Mouse (Mus musculus): ENCODE measurements around the gene Tlx1.

Gene Tlx1

DNA sequence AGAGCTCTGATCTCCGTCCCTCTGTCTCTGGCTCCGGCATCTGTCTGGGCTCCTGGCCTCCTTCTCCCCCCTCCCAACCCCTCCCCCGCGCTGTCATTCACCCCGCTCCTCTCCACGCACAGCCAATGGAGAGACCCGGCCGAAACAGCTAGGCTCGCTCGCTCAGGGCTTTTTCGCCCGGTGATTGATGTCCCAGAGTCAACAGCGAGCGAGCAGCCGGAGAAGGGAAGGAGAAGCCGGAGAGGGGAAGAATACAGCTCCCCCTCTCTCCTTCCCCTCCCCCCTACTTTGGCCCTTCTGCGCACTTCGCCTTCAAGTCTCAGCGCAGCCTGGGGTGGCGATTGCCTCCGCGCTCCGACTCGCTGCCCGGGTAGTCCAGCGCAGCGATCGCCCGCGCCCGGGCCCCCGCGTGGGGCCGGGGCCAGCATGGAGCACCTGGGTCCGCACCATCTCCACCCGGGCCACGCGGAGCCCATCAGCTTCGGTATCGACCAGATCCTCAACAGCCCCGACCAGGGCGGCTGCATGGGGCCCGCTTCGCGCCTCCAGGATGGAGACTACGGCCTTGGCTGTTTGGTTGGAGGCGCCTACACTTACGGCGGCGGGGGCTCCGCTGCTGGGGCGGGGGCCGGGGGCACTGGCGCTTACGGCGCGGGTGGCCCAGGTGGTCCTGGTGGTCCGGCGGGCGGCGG, at the start of gene Tlx1:
TSS of gene Tlx1 (plus strand) at position 191 of the 692 bp plus-strand sequence.
- DNase-seq, result no peak

DNA sequence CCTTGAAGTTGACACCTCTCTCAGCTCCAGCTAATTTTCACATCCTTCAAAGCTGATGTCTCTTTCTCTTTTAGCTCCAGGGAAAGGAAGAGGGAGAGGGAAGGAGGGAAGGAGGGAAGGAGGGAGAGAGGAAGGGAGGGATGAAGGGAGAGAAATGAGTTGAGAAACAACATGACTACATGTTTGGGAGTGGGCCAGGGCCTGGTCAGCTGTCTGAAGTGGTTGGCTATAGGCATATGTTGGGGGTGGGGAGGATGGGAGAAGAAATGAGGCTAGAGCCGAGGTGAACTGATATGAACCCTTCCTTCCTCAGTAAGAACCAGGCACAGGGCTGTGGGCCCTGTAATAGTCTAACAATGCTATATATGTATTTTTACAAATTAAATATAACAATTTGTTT, 44.9 kb upstream of the Tlx1 start:
- DNase-seq, result no peak

DNA sequence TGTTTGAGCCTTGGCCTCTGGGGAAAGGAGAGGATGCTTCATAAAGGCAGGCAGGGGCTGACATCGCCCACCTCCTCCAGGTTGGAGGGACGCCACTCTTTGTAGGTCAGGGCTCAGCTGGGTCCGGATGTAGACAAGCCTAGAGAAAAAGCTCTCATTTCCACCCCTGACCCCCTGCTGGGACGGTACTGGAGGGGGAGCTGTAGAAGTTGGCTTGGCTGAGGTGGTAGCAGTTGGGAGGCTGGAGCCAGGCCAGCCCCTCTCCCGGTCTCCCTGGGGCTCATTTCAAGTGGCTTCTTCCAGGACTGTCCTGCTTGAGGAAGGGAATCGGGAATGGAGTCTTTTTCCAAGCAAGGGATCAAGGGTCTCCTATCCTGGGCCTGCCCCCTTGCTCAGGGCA, 43.8 kb upstream of the Tlx1 start:
- DNase-seq, result no peak

DNA sequence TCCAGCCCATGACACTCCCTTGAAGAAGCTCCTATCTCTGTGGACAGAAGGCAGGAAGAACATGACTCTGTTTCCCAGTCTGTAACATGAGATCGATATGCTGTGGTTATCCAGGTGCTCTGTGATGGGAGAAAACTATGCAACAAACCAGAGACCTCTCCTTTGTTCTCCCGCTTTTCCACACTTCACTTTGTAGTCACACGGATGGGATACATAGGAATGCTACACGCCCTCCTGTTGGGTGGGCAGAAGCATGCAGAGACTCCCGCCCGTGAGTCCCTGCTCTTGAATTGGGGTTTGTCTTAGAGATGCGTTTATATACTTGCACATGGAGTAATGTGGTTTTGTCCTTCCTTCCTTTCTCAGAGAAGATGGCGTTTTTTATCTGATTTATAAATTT, 39.8 kb upstream of the Tlx1 start:
- DNase-seq, result no peak

DNA sequence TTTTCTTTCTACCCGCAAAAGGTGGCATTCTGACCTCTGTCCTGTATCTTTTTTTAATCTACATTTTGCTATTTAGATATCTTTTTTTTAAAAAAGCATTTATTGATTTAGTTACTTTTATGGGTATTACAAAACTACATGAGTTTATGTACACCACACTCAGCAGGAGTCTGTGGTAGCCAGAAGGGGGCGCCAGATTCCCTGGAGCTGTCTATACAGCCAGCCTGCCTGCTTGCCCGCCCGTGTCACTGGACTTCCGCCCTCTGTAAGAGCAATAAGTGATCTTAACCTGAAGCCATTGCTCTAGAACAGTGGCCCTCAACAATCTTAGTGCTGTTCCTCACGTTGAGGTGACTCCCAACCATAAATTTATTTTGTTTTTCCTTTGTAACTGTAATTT, 38.0 kb upstream of the Tlx1 start:
- DNase-seq, result no peak

DNA sequence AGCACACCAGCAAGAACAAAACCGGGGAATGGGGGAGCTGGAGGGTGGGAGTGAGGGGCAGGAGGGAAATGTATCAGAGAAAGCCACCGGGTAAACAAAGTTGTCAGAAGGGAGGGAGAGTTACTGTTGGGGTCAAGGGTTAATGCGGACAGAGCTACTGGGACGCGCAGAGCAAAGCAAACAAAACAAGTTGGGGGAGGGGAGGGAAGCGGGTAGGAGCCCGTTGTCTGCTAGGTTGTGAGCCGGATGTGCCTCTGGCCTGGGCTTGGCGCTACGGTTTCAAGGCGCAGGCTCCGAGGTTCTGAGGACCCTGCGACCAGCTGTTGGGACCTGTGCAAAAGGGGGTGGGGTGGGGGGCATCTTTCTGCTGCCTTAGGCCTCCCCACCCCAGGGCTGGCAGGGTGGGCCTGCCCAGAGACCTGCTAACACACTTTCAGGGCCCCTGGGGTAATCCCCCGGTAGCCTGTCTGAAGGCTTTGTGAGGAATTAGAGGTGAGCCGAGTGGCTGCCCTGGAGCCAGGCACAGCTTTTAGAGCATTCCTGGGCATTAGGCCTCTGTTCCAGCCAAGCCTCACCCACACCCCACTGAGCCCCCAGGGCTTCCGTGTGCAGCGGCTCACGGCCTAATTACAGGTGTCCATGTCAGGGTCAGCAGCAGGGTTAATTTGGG, 36.6 kb upstream of the Tlx1 start:
- DNase-seq, result no peak

DNA sequence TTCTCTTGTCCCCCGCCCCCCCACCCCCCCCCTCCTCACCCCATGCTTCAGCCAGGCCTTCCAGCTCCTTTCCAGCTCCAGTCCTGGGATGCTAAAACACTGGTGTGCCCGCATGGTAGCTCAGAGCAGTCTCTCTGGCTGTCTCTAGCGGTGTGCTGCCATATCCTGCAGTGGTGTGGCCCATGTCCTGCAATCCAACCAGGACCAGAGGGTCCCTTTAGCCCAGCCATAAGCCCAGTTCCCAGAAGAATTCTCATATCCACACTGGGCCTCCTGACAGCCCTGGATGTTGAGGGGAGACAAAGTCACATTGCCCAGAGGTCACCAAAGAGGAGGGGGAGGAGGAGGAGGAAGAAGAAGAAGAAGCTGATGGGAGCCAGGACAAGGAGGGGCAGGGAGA, 35.7 kb upstream of the Tlx1 start:
- DNase-seq, result no peak

DNA sequence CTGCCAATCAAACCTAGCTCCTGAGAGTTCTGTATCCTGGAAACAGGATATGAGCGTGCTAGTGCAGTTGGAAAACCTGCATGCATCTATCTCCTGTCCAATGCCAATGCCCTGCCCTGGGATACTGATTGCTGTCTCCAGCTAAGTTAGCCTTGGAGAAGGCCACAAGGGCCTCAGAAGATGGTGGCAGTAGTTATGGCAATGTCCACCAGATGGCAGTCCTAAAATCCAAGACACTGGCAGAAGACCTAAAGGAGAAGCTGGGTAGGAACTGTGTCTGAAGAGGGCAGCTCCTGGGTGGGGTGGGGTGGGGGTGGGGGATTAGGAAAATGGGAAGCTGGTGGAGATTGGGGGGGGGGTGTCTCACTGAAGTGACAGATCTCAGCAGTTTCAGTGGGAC, 33.7 kb upstream of the Tlx1 start:
- peak; percentile 61 for DNase-seq

DNA sequence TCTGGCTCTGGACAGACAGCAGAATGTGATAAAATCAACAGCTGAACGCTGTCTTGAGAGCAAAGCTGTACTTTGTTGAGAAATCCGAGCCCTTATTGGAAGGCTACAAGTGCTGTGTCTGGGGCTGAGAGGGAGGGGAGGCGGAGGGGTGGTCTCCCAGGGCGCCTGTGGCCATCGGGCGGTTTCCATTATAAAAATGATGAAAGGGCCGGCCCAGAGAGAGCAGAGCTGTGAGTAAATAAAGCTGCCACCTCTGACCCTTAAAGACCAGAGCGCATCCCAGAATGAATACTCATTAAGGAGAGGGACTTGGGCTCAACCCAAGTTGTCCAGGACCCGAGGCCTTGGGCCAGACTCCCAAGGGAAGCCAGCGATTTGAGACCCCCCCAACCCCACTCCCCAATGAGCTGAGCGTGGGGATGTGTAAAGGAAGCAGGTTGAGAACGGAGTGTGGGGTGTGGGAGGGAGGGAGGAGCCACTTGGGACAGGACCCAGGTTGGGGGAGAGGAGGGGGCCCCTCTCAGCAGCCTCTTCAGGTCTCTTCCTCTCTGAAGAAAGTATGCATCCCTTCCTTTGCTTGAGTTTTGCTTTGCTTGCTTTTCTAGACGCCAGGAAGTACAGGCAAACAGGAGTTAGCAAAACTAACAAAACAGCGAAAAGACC, 18.4 kb upstream of the Tlx1 start:
- peak; percentile 36 for DNase-seq

DNA sequence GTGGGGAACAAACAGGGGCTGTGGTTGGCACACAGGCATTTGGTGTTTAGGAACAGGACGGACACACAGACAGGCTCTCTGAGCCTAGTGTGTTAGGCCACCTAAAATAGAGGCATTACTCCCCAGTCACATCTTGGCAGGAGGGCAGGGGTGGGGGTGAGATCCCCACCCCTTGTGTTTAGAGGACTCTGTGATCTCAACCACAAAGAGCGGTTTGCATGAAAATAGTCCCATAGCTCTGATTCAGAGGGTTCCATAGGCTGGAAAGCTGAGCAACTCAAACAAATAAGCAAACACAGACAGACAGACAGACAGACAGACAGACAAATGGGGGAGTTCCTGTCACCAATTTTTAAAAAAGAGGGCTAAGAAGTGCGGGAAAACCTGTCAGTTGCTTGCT, 7.9 kb upstream of the Tlx1 start:
- no peak for DNase-seq

DNA sequence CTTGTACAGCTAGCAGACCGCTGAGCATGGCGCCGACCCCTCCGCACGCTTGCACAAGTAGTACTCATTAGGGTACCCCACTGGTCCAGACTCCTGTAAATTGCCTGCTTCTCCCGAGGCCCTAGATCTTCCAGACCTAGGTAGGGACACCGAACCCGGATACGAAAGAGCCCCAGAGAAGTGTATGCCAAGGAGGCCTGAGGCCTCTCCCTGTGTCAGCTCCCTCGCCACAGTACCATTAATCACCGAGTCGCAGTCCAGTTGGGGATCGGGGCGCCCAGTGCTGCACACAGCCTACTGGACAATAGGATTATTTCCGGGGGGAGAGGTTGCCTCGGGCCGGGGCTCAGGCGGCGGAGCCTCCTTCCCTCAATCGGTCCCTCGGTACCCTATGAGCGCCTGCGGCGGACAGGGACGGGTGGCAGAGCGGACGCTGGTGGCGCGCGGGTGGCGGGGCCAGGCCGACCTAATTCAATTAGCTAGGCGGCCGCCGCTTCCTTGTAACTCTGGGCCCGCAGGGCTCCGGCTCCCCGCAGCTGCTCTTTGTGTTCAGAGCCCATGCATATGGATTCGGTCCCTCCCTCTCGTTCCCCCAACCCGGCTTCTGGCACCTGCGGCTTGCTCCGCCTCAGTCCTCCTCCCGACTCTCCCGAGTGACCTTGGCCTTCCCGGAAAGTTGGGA, 7.1 kb upstream of the Tlx1 start:
- DNase-seq, result no peak

DNA sequence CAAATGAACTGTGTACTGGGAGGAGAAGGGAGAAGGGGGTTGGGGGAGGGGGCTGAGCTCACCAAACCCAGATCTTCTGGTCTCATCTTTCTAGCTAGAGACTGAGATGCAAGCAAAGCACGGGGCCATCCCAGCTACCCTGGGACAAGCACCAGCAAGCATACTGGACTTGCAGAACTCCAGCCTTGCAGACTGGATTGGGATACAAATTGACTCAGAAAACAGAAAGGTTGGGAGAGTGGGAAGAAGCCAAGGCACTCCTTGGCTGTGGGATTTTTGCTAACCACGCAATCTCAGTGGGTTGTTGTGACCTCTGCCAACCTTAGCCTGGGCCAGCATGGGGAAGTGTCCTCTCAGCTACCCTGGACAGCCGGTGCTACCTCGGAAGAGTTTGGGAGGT, 3.4 kb upstream of the Tlx1 start:
- no peak for DNase-seq

DNA sequence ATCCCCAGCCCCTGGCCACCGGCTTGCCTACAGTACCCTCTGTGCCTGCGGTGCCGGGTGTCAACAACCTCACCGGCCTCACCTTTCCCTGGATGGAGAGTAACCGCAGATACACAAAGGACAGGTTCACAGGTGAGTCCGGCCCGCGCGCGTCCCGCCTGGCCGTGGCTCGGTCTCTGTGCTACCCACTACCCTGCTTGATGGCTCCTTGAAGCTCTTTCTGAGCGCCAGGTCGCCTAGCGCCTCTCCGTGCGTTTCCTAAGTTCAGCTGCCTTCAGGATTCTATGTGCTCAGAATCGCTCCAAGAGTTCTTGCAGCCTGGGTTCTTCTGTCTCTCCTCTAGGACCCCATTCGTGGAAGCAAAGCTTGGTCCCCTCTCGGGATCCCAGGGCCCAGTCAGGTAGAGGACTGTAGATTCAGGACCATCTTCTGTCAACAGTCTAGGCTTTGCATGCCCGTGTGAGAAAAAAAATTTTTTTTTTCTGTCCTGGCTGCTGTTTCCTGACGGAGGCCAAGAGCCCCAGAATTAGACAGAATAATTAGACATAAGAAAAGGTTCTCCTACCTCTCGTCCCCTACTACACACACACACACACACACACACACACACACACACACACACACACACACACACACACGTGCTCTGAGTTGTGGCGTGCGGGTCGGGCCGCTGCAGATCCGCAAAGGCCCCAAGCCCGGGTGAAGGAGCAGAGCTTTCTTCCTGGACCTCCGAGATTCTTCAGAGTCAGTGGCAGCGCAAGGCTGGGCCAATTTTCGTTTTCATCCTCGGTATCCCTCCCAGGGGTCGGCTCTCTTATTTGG, 1.1 kb downstream of the Tlx1 start:
- DNase-seq, result no peak

DNA sequence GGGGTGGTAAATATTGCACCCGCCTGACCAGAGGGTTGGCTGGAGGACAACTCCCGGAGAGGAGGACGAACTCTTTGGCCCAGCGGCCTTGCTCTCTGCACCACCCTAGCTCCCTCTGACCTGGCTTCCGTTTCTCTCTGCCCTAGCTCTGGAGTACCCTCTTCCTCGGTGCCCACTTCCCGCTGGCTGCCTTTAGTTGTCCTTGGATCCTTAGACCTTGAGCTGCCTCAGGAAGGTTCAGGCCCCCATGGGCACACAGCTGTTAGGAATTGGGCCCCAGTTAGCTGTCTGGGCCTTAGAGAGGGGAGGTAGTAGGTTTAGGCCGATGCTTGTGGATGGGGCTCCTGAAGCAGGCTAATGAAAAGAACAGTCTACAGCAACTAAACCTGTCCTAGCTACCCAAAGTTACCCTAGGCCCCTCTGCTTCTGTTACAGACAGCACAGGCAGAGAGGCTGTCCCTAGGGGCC, 1.7 kb downstream of the Tlx1 start:
- no peak for DNase-seq

DNA sequence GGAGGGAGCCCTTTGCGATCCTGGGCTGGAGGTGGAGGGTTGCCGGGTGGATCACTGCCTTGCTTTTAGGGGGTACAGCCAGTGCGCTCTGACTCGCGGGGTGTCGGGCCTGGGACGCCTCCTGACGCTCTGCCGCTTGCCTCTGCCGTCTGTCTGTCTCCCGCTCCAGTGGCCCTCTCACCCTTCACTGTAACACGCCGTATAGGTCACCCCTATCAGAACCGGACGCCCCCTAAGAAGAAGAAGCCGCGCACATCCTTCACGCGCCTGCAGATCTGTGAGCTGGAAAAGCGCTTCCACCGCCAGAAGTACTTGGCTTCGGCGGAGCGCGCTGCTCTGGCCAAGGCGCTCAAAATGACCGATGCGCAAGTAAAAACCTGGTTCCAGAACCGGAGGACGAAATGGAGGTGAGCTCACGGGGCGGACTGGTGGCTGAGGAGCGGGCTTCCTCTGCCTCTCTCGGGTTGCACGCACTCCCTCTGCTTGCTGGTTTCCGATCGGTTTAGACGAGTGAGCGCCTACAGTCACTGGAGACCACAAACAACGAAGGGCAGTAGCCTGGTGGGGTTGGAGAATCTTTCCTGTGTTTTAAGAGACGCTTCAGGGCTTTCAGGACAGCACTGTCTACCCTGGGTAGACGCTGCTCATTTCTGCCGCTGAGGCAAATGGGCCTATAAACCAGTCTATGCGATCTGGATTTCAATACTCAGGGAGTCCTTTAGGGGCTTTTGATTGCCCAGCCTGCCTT, 3.0 kb downstream of the Tlx1 start:
- DNase-seq, result no peak

DNA sequence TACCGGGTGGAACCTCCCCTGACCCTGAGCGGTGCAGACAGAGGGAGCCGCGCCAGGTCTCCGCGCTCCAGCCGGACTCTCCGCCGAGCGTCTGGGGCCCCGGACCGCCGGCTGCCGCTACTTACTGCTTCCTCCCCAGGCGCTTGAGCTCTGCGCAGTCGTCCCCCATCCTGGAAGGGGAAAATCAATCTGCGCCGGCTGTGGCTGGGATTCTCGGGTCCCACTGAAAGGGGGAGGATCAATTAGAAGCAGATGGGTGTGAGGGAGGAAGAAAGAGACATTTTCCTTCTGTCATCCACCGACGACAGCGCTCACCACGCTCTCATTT, 3.5 kb downstream of the Tlx1 start:
- no peak for DNase-seq

DNA sequence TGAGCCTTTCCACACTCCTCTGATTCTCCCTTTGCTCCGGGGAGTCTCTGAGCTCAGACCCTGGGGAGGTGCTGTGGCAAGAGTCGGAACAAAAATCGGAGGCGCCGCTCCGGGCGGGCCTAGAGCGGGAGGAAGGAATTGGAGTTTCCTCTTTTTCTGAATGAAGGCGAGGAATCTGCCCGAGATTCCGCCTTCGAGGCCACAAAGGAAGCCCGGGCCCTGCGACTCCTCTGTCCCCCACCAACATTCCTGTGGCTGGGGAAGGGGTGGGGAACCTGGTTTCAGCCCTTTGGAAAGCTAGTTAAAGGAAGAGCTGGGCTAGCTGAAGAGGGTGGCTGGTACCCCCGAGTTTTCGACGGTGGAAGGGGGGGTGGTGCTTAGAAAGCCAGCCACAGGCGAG, 4.0 kb downstream of the Tlx1 start:
- no peak for DNase-seq

DNA sequence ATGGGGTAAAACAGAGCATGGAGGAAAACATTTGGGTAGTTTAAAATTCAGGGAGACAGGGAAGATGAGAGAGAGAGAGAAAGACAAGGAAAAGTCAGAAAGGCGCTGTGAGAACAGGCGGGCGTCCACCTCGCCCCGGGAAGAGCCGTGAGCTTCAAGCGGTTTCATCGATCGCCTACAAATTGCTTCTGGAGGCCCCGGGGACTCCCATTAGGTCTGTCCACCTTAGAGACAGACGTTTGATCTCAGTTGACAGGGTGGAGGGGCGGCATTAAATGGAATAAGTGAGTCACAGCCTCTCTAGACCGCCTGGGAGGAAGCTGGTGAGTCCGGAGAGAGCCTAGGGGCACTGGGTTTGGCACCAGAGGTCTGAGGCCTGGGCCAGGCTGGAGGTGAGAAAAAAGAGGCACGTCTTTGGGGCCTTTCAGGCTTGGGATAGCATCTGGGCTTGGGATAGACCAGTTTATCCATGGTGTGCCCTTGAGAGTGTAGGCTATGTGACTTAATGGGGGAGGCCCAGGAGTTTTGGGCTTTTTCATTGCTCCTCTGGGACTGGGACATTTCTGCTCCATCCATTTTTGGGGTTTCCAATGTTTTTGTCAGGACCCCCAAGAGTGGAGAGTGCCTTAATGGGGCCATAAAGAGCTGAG, 4.8 kb downstream of the Tlx1 start:
- DNase-seq, result no peak

DNA sequence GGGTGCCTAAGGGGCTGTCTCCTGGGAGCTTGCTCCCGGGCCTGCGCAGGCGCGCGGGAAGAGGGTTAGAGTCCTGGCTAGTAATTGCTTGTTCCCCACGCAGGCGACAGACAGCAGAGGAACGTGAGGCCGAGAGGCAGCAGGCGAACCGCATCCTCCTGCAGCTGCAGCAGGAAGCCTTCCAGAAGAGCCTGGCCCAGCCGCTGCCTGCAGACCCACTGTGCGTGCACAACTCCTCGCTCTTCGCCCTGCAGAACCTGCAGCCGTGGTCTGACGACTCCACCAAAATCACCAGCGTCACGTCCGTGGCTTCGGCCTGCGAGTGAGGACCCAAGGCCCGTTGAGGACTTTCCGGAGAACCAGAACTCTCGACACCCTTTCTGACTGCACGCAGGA, 5.3 kb downstream of the Tlx1 start:
- no peak for DNase-seq

DNA sequence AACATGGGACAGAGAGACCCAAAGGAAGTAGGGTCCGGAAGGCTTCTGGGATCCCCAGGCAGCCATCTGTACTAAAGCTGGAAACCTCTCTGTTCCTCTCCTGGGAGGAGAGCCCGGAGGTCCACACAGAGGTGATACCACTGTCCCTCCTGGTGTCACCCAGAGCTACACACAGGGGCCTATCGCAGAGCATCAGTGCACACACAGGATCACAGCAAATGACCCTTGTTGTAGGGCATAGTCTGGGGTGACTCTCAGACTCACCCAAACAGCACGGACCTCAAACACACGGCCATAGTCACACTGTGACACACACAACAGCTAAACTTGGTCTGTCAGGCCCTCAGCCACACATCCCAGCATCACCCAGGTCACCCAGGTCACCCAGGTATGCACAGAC, 5.9 kb downstream of the Tlx1 start:
- no peak for DNase-seq

DNA sequence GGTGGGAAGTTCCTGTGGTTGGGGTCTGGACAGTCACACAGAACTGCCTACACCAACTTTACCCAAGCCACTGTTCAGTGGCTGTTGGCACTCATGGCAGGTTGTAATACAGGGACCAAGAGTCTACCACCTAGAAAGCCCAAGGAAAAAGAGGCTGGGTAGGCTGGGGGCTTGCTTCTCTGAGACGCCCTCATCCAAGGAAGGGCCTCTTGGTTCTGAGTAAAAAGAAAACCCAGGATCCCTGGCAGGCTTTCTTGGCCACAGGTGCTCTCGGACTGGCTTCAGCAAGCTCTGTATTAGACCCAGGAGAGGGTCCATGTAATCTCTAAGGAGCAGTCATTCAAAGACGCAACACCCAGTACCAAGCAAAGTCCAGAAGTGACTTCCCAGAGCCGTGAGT, 7.7 kb downstream of the Tlx1 start:
- no peak for DNase-seq

DNA sequence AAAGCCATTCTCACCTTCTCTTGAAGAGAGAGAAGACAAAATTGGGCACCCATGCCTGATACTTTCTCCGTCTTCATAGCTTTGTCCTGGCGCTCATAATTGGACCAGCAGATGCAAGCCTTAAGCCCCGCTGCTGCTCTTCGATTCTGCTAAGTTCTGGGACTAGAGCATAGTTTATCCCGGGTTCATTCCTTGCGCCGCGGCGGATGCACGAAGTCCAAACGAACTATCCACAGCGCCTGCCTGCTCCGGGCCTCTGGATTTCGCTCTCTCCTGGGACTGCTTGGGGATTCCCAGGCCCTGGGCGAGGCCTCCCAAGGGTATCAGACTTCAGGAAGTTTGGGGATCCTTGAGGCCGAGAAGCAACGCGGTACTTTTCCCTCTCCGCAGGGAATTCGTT, 8.4 kb downstream of the Tlx1 start:
- DNase-seq, result no peak
